Mouse (Mus musculus): ENCODE measurements at regions not wholly inside any gene's neighbourhood (a gene's known extent, or its start where the extent isn't known, plus 50 kb on each side); places are given as distances from the start of the nearest gene placed in this dataset.

- TF ChIP-seq CTCF (conservative IDR thresholded peaks at IDR 0.05; ENCODE audit: insufficient read depth, insufficient read length, low read depth, low read length) (no peak), POLR2A (IDR thresholded peaks at IDR 0.05; ENCODE audit: low read depth, low read length) (no peak)
Measured at GRCm38 (mm10) chr15:67979451-67979850, 1478.7 kb upstream of the Lrrc6 start.
